Mouse (Mus musculus): Measurements from ENCODE around the gene Dcdc2a.
A peak's percentile ranks its signal among the peaks of the same experiment; 100 is the strongest.

The Dcdc2a gene

DNA sequence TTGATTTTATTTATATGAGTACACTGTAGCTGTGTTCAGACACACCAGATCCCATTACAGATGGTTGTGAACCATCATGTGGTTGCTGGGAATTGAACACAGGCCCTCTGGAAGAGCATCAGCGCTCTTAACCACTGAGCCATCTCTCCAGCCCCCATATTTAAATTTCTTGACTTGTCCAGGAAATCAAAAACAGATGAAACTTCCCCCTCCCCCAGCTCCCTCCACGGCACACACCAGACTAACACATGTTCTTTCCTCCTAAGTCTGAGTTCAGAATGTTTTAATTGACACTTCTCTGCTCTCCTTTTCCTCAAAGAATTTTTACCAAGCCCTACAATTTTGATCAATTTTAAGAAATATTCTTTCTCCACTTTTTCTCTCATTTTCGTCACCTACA is 113.1 kb downstream of the Dcdc2a start:
- no peak for DNase-seq (ENCODE audit: low read depth, low spot score)

- no peak for DNase-seq (ENCODE audit: low read depth, low spot score)
Measured at GRCm38 (mm10) chr13:25177835-25178234, 122.0 kb downstream of the Dcdc2a start.

DNA sequence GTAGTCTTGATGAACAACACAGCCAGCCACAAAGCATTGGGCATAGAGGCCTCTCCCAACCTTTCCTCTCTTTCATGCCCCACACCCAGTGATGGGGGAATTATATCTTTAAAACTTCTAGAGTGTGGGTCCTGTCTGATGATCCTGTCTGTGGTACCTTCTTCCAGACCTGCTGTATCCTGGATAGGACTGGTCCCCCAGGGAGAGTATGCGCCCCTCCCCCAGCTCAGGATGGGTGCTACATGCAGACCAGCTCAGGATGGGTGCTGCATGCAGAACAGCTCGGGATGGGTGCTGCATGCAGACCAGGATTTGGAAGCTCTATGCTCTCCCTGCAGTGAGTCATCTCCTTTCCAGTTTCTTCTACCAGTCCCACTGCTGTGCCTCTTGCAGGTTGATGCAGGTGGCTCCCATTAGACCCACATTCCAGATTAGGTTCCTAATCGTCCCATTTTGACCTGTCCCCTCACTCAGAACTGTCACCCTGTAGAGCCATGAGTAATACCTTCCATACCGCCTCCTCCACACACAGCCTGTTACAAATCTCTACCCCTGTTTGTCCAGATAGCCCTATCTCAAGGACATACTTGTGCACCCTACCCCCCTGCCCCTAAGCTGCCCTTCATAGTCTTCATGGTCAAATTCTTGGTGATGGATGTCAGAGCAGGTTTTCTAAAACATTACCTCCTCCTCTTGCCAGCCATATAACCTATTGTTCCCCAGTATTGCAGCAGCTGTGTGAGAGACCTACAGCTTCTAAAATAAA is 122.6 kb downstream of the Dcdc2a start:
- no peak for DNase-seq (ENCODE audit: low read depth, low spot score)

GRCm38 (mm10) chr13:25186436-25187325 is 130.9 kb downstream of the Dcdc2a start:
- DNase-seq (ENCODE audit: low read depth, low spot score), result no peak

DNA sequence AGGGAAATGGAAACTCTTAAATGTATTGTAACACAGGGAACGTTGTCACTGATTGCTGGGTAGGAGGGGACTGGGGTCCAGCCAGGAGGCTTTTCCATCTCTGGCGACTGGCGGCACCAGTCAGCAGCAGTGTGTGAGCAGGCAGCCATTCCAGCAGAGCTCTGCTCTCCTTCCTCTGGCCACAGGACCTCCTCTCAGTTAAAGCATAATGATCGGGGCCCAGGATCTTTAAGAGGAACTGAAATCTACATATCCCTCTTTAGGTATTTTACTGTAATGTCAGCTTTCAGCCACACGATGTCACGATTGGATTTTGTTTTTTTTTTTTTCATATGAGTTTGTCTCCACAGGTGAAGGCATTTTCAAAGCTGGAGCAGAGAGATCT is 131.5 kb downstream of the Dcdc2a start:
- DNase-seq (ENCODE audit: low read depth, low spot score), result peak; percentile 52

DNA sequence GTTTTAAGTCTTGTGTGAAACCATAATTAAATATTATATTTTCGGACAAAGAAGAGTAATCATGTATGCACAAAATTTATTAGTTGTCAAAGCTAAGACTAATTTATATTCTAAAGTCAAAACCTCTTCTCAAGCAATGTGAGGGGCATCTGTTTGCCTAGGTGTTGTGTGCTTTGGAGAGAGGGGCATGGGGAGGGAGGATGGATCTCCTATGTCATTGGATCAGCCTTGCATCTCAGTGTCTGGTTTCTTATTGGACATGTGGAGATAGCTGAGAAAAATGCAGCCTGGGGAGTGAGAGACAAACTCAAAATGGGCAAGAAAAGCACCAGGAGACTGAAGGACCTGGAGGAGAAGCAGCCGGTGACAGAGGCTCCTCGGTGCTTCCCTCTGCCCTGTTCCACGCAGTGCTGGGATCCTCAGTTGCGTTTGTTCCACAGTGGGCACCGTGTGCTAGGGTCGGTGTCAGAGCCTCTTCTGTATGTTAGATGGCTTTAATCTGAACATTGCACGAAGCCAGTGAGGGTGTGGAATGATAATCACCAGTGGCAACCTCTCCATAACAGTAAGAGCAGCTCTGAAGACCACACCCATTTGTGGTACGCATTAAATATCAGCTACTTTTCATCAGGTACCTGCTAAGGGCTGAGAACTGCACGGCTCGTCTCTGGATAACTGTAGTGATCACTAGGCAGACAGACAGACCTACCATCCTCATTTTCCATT is 133.8 kb downstream of the Dcdc2a start:
- DNase-seq (ENCODE audit: low read depth, low spot score), result no peak

DNA sequence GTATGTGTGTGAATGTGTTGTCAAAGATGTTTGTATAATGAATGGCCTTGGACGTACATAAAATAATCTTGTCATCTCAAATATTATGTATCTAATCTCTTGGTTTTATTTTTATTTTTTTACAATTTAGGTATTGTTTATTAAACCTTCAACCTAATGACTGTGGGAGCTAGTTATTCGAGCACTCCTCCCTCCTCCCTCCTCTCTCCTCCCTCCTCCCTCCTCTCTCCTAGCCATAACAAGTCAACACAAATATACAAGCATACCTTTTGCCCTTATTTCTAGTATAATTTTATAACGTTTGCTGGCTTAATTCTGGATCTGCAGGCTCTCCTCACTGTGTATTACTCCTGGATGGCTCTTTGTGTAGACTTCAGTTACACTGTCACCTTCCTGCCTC is 134.4 kb downstream of the Dcdc2a start:
- no peak for DNase-seq (ENCODE audit: low read depth, low spot score)

DNA sequence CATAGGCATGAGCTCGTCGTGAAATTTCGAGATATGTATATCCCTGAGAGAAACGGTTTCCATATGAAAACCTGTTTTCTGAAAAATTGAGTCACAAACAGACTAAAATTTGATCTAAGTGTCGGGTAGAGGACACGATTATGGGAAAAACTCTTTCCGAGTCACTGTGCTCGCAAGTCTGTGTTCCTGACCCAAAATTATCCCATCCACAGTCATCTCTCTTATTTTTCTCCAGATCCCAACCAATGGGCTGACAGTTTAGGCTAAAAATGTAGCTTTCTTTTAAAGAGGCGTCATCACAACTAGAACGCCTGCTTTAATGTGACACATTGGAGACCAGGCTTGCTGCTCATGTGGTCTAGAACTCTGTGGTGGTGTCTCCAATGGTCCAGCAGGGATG is 139.9 kb downstream of the Dcdc2a start:
- no peak for DNase-seq (ENCODE audit: low read depth, low spot score)

DNA sequence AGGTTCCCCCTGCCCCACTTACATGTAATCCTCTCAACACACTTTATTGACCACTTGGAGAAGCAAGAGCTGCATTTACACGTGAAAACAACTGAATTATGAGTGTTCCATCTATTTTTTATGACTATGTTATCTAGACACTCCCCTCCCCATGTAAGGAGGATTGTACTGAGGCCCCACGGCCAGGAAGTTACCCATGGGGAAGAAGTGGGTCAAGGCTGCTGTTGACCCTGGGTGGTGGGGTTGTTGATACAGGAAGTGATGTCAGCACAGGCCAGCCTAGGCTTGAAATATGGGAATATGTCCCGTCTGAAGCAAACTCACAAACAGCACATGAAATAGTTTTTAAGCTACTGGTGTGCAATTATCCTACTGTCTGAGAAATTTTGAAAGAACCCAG is 144.1 kb downstream of the Dcdc2a start:
- DNase-seq (ENCODE audit: low read depth, low spot score), result no peak

GRCm38 (mm10) chr13:25206950-25207349 is 151.1 kb downstream of the Dcdc2a start:
- DNase-seq (ENCODE audit: low read depth, low spot score), result no peak

- DNase-seq (ENCODE audit: low read depth, low spot score), result peak; percentile 29
Measured at GRCm38 (mm10) chr13:25218394-25218793, 162.6 kb downstream of the Dcdc2a start.

DNA sequence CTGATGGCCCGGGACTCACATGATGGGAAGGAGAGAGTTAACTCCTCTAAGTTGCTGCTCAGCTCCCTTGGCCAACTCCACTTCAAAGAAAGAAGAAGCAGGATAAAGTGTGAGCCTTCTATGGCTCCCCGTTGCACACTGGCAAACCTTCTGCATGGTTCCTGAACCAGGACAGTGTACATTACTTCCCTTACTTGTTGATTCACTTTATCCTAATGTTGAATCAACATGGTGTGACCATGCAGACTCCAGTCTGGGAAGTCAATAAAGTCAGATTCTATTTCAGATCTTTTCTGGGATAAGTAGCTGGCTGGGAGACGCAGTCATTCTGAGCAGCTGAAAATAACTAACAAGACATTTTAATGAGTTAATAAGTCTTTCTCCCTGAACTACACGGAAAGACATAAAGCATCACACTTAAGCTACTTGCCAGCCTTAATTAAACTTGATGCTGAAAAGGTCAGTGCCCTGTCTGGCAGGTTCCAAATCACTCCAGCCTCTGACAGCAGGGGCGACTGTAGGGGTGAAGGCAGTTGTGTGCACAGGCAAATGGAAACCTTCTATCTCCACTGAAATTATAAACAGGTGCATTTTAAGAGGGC is 164.5 kb downstream of the Dcdc2a start:
- DNase-seq (ENCODE audit: low read depth, low spot score), result no peak

DNA sequence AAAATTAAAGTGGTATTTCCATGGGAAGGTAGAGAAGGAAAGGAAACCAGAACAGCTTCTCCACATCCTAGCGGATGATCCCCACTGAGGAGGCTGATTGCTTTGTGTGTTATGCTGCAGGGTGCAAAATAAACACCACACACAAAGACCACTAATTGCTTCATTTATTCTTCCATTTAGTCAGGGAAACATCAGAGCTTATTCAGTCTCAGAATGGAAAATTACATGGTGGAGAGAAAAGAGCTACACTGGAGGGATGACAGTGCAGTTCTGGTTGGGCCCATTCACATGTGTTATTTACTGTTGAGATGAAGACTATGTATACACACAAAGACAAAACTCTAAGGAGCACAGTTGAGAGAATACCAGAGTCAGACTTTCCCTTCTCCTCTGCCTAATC is 196.1 kb downstream of the Dcdc2a start:
- no peak for DNase-seq (ENCODE audit: low read depth, low spot score)

- no peak for DNase-seq (ENCODE audit: low read depth, low spot score)
Measured at GRCm38 (mm10) chr13:25254478-25255263, 198.9 kb downstream of the Dcdc2a start.

- DNase-seq (ENCODE audit: low read depth, low spot score), result no peak
Measured at GRCm38 (mm10) chr13:25257608-25258007, 201.8 kb downstream of the Dcdc2a start.

Measured in A20 (cell line).